Mouse (Mus musculus): ENCODE results near the gene Gatd1.

The Gatd1 gene

DNA sequence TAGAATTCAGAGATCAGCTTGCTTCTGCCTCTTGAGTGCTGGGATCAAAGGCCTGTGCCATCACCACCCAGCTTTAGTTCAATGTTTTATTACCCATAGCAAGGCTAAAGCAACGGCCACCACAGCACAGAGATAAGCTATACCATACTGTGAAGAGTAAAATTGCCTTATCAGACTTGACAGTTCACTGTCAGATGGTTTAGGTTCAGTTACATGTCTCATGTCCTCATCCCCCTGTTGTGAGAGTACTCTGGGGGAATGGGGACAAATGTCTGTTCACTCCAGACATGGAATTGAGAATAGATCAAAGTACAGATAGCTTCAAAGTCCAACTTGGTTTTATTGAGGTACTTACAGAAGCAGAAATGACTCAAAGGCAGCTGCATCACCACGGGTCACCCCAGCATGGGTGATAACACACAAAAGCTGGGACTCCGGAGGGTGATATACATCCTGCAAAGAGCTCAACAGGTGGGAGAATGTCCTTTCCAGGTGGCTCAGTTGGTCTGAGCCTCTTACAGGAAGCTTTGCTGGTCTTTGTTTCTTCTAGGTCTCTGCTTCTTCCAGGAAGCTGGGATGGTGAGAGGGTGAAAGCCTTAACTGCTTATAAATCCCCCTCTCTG lies 25.3 kb downstream of the Gatd1 start:
- no peak for DNase-seq

DNA sequence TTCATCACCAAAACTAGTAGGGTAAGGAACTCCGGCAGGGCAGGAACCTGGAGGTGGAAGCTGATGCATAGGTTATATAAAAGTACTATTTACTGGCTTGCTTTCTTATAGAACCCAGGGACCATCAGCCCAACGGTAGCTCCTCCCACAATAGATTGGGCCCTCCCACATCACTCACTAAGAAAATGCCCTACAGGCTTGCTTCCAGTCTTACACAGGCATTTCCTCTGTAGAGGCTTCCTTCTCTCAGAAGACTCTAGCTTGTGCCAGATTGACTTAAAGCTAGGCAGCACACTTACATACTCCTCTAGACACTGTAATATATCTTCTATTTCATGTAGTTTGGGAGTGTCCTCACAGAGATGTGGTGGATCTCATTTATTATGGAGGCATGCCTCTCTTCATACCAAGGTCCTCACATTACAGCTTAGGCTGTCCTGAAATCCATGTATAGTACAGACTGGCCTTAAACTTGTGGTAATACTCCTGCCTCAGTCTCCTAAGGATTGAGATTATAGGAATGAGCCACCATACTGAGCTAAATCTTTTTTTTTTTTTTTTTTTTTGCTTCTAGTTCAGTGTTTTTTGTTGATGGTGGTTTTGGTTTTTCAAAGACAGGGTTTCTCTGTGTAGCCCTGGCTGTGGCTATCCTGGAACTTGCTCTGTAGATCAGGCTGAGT lies 26.0 kb downstream of the Gatd1 start:
- DNase-seq: no peak

- DNase-seq: no peak
Observed at GRCm38 (mm10) chr7:141381068-141381835, 32.7 kb downstream of the Gatd1 start.

GRCm38 (mm10) chr7:141379584-141379983 lies 34.4 kb downstream of the Gatd1 start:
- DNase-seq: no peak

DNA sequence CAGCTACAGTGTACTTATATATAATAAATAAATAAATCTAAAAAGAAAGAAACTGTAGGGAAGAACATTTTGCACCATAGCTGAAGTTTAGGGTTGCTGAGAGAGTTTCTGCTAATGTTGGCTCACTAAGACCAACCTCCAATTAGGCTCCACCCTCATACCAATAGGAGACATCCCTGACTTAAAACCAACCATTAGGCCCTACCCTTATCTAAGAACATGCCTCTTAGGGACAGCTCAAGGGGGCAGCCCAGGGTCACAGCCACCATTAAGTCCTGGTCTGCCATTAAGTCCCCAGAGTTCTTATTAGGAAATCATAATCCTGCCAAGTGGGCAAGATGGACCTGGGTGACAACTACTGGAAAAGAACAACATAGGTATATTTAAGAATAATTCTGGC lies 39.5 kb downstream of the Gatd1 start:
- no peak for DNase-seq

GRCm38 (mm10) chr7:141373611-141374010 lies 40.3 kb downstream of the Gatd1 start:
- DNase-seq: no peak

GRCm38 (mm10) chr7:141371942-141372595 lies 41.9 kb downstream of the Gatd1 start:
- DNase-seq: no peak

DNA sequence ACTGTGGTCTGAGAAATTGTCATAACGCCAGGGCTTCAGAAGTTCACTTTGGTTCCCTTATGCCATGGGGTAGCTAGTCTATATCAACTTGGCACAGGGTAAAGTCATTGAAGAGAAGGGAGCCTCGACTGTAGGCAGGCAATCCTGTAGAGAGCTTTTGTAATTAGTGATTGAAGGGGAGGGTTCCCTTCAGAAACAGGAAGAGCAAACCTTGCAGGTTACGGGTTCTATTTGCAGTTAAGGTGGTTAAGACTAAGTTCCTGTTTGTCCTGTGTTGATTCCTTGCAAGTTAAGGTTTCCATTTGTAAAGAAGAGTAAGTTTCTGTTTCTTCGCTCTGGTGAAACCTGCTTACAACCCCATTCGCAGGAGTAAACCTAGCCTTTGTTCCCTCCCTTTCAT lies 44.0 kb downstream of the Gatd1 start:
- DNase-seq: no peak

- no peak for DNase-seq
Observed at GRCm38 (mm10) chr7:141367358-141367757, 46.6 kb downstream of the Gatd1 start.

- DNase-seq: no peak
Observed at GRCm38 (mm10) chr7:141365049-141365445, 48.9 kb downstream of the Gatd1 start.

DNA sequence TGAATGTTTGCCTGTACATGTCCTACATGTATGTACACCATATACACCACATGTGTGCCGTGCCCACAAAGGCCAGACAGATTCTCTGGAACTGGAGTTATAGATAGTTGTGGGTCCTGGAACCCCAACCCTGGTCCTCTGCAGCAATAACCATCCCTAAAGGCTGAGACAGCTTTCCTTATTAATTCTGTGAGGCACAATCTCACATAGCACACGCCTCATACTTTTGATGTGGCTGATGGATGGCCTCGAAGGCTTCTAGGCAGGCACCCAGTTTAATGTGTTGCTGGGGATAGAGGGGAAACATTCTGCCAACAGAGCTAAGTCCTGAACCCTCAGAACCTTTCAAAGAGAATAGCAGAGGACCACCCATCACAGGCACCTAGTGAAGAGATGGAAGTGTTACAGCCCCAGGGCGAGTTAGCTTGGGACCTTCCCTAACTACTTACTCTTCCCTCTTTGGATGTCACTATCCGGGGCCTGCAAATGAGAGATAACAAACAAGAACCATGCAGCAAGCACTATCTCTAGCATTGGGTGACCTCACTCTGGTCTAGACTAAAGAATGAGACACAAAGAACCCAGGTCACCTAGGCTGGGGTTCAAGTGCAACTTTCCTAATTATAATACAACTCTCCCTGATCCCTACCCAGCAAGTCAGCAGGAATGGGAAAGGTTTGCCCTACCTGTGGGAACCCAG lies 49.4 kb downstream of the Gatd1 start:
- no peak for DNase-seq

DNA sequence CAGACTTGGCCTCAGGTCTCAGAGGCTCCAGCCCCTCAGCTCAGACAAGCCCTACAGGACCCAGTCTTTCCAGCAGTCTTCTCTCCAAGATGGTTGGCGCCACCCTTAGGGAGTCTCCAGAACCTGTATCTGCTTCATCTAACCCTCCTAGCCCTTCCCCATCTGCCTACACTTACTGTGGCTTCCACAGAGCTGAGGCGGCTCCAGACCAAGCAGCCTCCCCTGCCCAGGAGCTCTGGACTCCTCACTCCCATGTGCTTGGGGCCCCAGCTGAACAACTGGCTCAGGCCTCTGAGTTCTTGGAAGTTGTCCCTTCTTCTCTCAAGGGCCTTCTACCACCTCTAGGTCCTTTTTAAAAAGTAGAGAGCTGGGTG lies 50.2 kb downstream of the Gatd1 start:
- no peak for DNase-seq

DNA sequence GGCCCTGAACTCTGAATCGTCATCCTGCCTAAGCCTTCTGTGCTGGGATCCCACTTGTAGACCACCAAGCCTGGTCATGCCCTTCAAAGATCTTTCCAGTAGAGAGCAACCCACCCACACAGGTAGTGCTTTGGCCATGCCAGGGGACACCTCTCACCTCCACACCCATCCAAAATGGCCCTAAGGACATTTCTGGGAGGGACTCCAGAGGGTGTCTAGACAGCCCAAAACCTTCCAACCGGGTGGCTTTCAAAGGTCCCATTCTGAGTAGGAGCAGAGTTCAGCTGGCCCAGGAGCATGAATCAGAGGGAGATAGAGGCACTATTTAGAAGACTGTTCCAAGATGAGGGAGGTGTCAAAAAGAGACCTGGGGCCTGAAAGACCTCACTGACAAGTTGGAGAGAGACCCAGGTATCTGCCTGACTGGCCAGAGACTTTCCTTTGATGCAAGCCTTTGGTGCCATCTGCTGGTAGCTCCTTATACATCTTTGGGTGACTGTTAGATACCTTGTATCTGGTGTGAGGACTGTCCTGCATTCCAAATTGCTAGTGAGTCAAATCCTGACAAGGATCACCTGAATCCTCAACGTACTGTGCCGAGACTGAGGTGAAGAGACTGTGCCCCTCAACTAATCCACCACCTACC lies 50.7 kb downstream of the Gatd1 start:
- peak; percentile 87 for DNase-seq

GRCm38 (mm10) chr7:141361510-141361909 lies 52.4 kb downstream of the Gatd1 start:
- DNase-seq: peak; percentile 70 to 77
